Mouse (Mus musculus) layer of hippocampus, postnatal 36 days (tissue): ENCODE data around the gene Gpr160. TPM values are rescaled to one million over a fixed set of nuclear protein-coding genes. Genes with fewer than 3 reads are reported as not detected.

Experiments
- DNase-seq, 2 experiments: peaks; one replicate each; pipeline ENCODE4 v3.0.0; 2022
- total RNA-seq, 2 experiments: library from RNA; stranded (reverse); gene quantifications; 2 replicates each; pipeline ENCODE4 v1.2.3; 2021

The Gpr160 gene
- total RNA-seq, 2 experiments from 2014 or later: 1.1 TPM; not detected in 1

GRCm38 (mm10) chr3:30904658-30905057 lies 48.9 kb downstream of the Gpr160 start:
- no peak for DNase-seq

GRCm38 (mm10) chr3:30917160-30917559 lies 61.4 kb downstream of the Gpr160 start:
- DNase-seq: no peak

- no peak for DNase-seq
These were observed 71.9 kb downstream of the Gpr160 start for GRCm38 (mm10) chr3:30927664-30928063.

GRCm38 (mm10) chr3:30929828-30930227 lies 74.1 kb downstream of the Gpr160 start:
- DNase-seq: no peak

- DNase-seq: no peak
These were observed 78.6 kb downstream of the Gpr160 start for GRCm38 (mm10) chr3:30934384-30934783.

Other genes with a start within 250 kb of the Gpr160 start
- not detected for gene Lrriq4, start 211.4 kb upstream of the Gpr160 start, total RNA-seq
- not detected for gene Lrrc34, start 208.1 kb upstream of the Gpr160 start, total RNA-seq
- not detected for gene Lrrc31, start 156.1 kb upstream of the Gpr160 start, total RNA-seq
- gene Samd7, start 109.7 kb upstream of the Gpr160 start, total RNA-seq: not detected
- 100 to 1,000 TPM; 102 to 105 TPM for gene Sec62, start 63.1 kb upstream of the Gpr160 start, total RNA-seq
- gene Phc3, start 113.5 kb downstream of the Gpr160 start, total RNA-seq: 10 to 100 TPM; 41.6 to 45.3 TPM
- gene Prkci, start 139.8 kb downstream of the Gpr160 start, total RNA-seq: 10 to 100 TPM; 62.9 to 67.3 TPM
- gene Skil, start 239.1 kb downstream of the Gpr160 start, total RNA-seq: 10 to 100 TPM; 74.5 to 74.6 TPM